Mouse (Mus musculus): Measurements from ENCODE around the gene Ttc28.

GRCm38 (mm10) chr5:110857091-110857490 is 22.5 kb upstream of the Ttc28 start:
- no peak for TF ChIP-seq CTCF (IDR thresholded peaks at IDR 0.05; ENCODE audit: borderline replicate concordance, control insufficient read depth, extremely low read depth, insufficient read depth, low read length, poor library complexity)
- no peak for TF ChIP-seq POLR2A (IDR thresholded peaks at IDR 0.05; ENCODE audit: control insufficient read depth, extremely low read depth, insufficient read depth, low read length, poor library complexity)
